Mouse (Mus musculus): ENCODE data around the gene Cdhr3.

- TF ChIP-seq GATA1 (IDR thresholded peaks at IDR 0.05; ENCODE audit: borderline replicate concordance, low read length) (no peak), FLI1 (IDR thresholded peaks at IDR 0.05; ENCODE audit: low read length) (no peak)
These were observed 71.5 kb downstream of the Cdhr3 start for GRCm38 (mm10) chr12:33021140-33021539.

Measured in megakaryocyte, embryonic 14.5 days (primary cell).